Mouse (Mus musculus): ENCODE measurements around the gene Cel. TPM values are rescaled to one million over a fixed set of nuclear protein-coding genes. Genes with fewer than 3 reads are reported as not detected.

Cel gene
- polyA plus RNA-seq, 1 experiment from 2014 or later, result not detected

- DNase-seq (ENCODE audit: low spot score), result no peak
- H3K4me2 ChIP-seq (replicated peaks; ENCODE audit: low read depth, low read length), result no peak overlapping the region
- H3K9me3 ChIP-seq (ENCODE audit: low read length), result no peaks in the 10 kb centered on the region
- H3K4me3 ChIP-seq (ENCODE audit: low read depth, low read length), result no peak overlapping the region
- ATAC-seq, result no peak
- no peak overlapping the region for H3K9ac ChIP-seq (replicated peaks; ENCODE audit: low read depth)
- H3K27ac ChIP-seq (ENCODE audit: low read length), result no peak overlapping the region; the same call in 1 of the 2 replicates
- WGBS, result 78% methylated on average over 8 of the region's 8 CpGs
- H3K4me1 ChIP-seq (ENCODE audit: insufficient read depth, low read depth, low read length), result peaks cover 9% of the 10 kb centered on the region; the same call in 1 of the 2 replicates
- TF ChIP-seq CTCF (IDR thresholded peaks at IDR 0.05), result no peak
- TF ChIP-seq EP300 (IDR thresholded peaks at IDR 0.05), result no peak
- no peaks in the 10 kb centered on the region for H3K27me3 ChIP-seq (replicated peaks; ENCODE audit: insufficient read depth, low read length)
- peaks cover 15% of the 10 kb centered on the region; the same call in 1 of the 2 replicates for H3K36me3 ChIP-seq (ENCODE audit: insufficient read depth, low read length)
Measured at GRCm38 (mm10) chr2:28540587-28541227, 22.5 kb downstream of the Cel start.

- ATAC-seq, result peak; percentile 13; the same call in 1 of the 2 replicates
- no peaks in the 10 kb centered on the region for H3K27me3 ChIP-seq (replicated peaks; ENCODE audit: insufficient read depth, low read length)
- peak overlapping the region; percentile 20 for H3K27ac ChIP-seq (ENCODE audit: low read length)
- no peak for TF ChIP-seq EP300 (IDR thresholded peaks at IDR 0.05)
- TF ChIP-seq CTCF (IDR thresholded peaks at IDR 0.05), result no peak
- 70% methylated on average over 2 of the region's 2 CpGs for WGBS
- peak; percentile 37 for DNase-seq (ENCODE audit: low spot score)
- H3K4me1 ChIP-seq (ENCODE audit: insufficient read depth, low read depth, low read length), result peaks cover 9% of the 10 kb centered on the region; the same call in 1 of the 2 replicates
- H3K4me2 ChIP-seq (replicated peaks; ENCODE audit: low read depth, low read length), result no peak overlapping the region
- peaks cover 9% of the 10 kb centered on the region; the same call in 1 of the 2 replicates for H3K36me3 ChIP-seq (ENCODE audit: insufficient read depth, low read length)
- H3K9me3 ChIP-seq (ENCODE audit: low read length), result no peaks in the 10 kb centered on the region
- no peak overlapping the region for H3K9ac ChIP-seq (replicated peaks; ENCODE audit: low read depth)
- no peak overlapping the region for H3K4me3 ChIP-seq (ENCODE audit: low read depth, low read length)
Measured at GRCm38 (mm10) chr2:28539949-28540348, 23.3 kb downstream of the Cel start.

- ATAC-seq, result peak; percentile 79
- H3K4me3 ChIP-seq (ENCODE audit: low read depth, low read length), result no peak overlapping the region
- peaks cover 9% of the 10 kb centered on the region; the same call in 1 of the 2 replicates for H3K4me1 ChIP-seq (ENCODE audit: insufficient read depth, low read depth, low read length)
- H3K36me3 ChIP-seq (ENCODE audit: insufficient read depth, low read length), result peaks cover 7% of the 10 kb centered on the region; the same call in 1 of the 2 replicates
- peak overlapping the region; percentile 20 for H3K27ac ChIP-seq (ENCODE audit: low read length)
- no peaks in the 10 kb centered on the region for H3K27me3 ChIP-seq (replicated peaks; ENCODE audit: insufficient read depth, low read length)
- H3K9me3 ChIP-seq (ENCODE audit: low read length), result no peaks in the 10 kb centered on the region
- 36% methylated on average over 7 of the region's 7 CpGs for WGBS
- no peak for TF ChIP-seq EP300 (IDR thresholded peaks at IDR 0.05)
- TF ChIP-seq CTCF (IDR thresholded peaks at IDR 0.05), result no peak; the same call in 1 of the 2 replicates
- no peak overlapping the region for H3K4me2 ChIP-seq (replicated peaks; ENCODE audit: low read depth, low read length)
- DNase-seq (ENCODE audit: low spot score), result peak; percentile 73
- H3K9ac ChIP-seq (replicated peaks; ENCODE audit: low read depth), result peak overlapping the region; percentile 19; the same call in 1 of the 2 replicates
Measured at GRCm38 (mm10) chr2:28539206-28539605, 24.0 kb downstream of the Cel start.

GRCm38 (mm10) chr2:28538817-28539128 is 24.4 kb downstream of the Cel start:
- H3K27me3 ChIP-seq (replicated peaks; ENCODE audit: insufficient read depth, low read length), result no peaks in the 10 kb centered on the region
- 63% methylated on average over 1 of the region's 1 CpGs for WGBS
- no peaks in the 10 kb centered on the region for H3K9me3 ChIP-seq (ENCODE audit: low read length)
- no peak overlapping the region for H3K4me3 ChIP-seq (ENCODE audit: low read depth, low read length)
- TF ChIP-seq EP300 (IDR thresholded peaks at IDR 0.05), result no peak
- no peak for TF ChIP-seq CTCF (IDR thresholded peaks at IDR 0.05)
- ATAC-seq, result no peak
- H3K4me1 ChIP-seq (ENCODE audit: insufficient read depth, low read depth, low read length), result peaks cover 9% of the 10 kb centered on the region; the same call in 1 of the 2 replicates
- no peak overlapping the region for H3K4me2 ChIP-seq (replicated peaks; ENCODE audit: low read depth, low read length)
- DNase-seq (ENCODE audit: low spot score), result no peak
- peaks cover 3% of the 10 kb centered on the region; the same call in 1 of the 2 replicates for H3K36me3 ChIP-seq (ENCODE audit: insufficient read depth, low read length)
- H3K9ac ChIP-seq (replicated peaks; ENCODE audit: low read depth), result no peak overlapping the region
- H3K27ac ChIP-seq (ENCODE audit: low read length), result peak overlapping the region; percentile 20

GRCm38 (mm10) chr2:28537995-28538816 is 25.0 kb downstream of the Cel start:
- Histone ChIP-seq H3K4me2 (replicated peaks; ENCODE audit: low read depth, low read length) (no peak overlapping the region), H3K9me3 (ENCODE audit: low read length) (no peaks in the 10 kb centered on the region), H3K4me1 (ENCODE audit: insufficient read depth, low read depth, low read length) (peaks cover 9% of the 10 kb centered on the region; the same call in 1 of the 2 replicates), H3K4me3 (ENCODE audit: low read depth, low read length) (no peak overlapping the region), H3K27ac (ENCODE audit: low read length) (no peak overlapping the region), H3K9ac (replicated peaks; ENCODE audit: low read depth) (no peak overlapping the region), H3K36me3 (ENCODE audit: insufficient read depth, low read length) (no peaks in the 10 kb centered on the region), H3K27me3 (replicated peaks; ENCODE audit: insufficient read depth, low read length) (no peaks in the 10 kb centered on the region)
- no peak for DNase-seq (ENCODE audit: low spot score)
- TF ChIP-seq CTCF (IDR thresholded peaks at IDR 0.05), result no peak
- no peak for TF ChIP-seq EP300 (IDR thresholded peaks at IDR 0.05)
- no peak for ATAC-seq
- WGBS, result 77% methylated on average over 8 of the region's 8 CpGs

GRCm38 (mm10) chr2:28537634-28537920 is 25.6 kb downstream of the Cel start:
- ATAC-seq (no peak), DNase-seq (ENCODE audit: low spot score) (no peak)
- no peak overlapping the region for H3K9ac ChIP-seq (replicated peaks; ENCODE audit: low read depth)
- H3K27me3 ChIP-seq (replicated peaks; ENCODE audit: insufficient read depth, low read length), result no peaks in the 10 kb centered on the region
- no peak overlapping the region for H3K4me2 ChIP-seq (replicated peaks; ENCODE audit: low read depth, low read length)
- no peak overlapping the region for H3K27ac ChIP-seq (ENCODE audit: low read length)
- H3K9me3 ChIP-seq (ENCODE audit: low read length), result no peaks in the 10 kb centered on the region
- H3K4me1 ChIP-seq (ENCODE audit: insufficient read depth, low read depth, low read length), result peaks cover 13% of the 10 kb centered on the region; the same call in 1 of the 2 replicates
- no peaks in the 10 kb centered on the region for H3K36me3 ChIP-seq (ENCODE audit: insufficient read depth, low read length)
- TF ChIP-seq EP300 (IDR thresholded peaks at IDR 0.05), result no peak
- TF ChIP-seq CTCF (IDR thresholded peaks at IDR 0.05), result no peak
- no peak overlapping the region for H3K4me3 ChIP-seq (ENCODE audit: low read depth, low read length)
- 36% methylated on average over 4 of the region's 4 CpGs for WGBS
